Mouse (Mus musculus) CD4-positive naive resting alpha-beta T cell, adult 76 days (primary cell): ENCODE data around the gene Mup13. TPM values are rescaled to one million over a fixed set of nuclear protein-coding genes. Genes with fewer than 3 reads are reported as not detected.

Experiments
- total RNA-seq: library from RNA; stranded (reverse); gene quantifications from one replicate; pipeline ENCODE4 v1.2.4, GENCODE M21; 2023

Gene Mup13
- total RNA-seq = not detected

DNA sequence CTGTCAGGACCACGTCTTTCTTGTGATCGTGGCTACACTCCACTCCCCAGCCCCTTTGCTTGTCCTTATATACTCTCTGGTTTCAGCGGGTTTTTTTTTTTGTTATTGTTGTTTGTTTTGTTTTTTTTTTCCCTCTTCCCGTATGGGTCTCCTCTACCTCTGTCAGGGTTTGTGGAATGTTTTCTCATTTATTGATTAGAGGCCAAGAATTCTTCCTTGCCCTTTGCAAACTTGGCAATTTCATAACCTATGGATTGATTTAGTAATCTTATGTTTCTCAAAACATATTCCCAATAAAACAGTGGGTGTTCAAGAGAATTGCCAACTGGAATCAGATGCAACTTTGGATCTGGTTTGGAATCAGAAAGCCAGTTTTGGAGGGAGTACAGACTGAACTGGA, at the start of gene Mup13:
Gene Mup13, minus strand, starts transcription at position 101 of the 400 bp plus-strand sequence.

Other genes starting within 250 kb of the Mup13 start
- gene Mup14, start 75.7 kb upstream of the Mup13 start, total RNA-seq = not detected
- gene Mup15, start 211.5 kb upstream of the Mup13 start, total RNA-seq = not detected